Mouse (Mus musculus): Measurements from ENCODE around the gene Fabp2.

Gene Fabp2

GRCm38 (mm10) chr3:122894772-122895171, at the start of gene Fabp2:
TSS of gene Fabp2 (plus strand) at chr3:122895072.
- no peak for DNase-seq (ENCODE audit: low spot score in 2 of 2)

GRCm38 (mm10) chr3:122848410-122849034, 46.4 kb upstream of the Fabp2 start:
- DNase-seq (ENCODE audit: low spot score in 2 of 2) = no peak

- DNase-seq (ENCODE audit: low spot score in 2 of 2) = no peak
Observed at GRCm38 (mm10) chr3:122855149-122855548, 39.7 kb upstream of the Fabp2 start.

GRCm38 (mm10) chr3:122859829-122860228, 35.0 kb upstream of the Fabp2 start:
- no peak for DNase-seq (ENCODE audit: low spot score in 2 of 2)

- DNase-seq (ENCODE audit: low spot score in 2 of 2) = no peak
Observed at GRCm38 (mm10) chr3:122860573-122861498, 34.0 kb upstream of the Fabp2 start.

GRCm38 (mm10) chr3:122865092-122865491, 29.8 kb upstream of the Fabp2 start:
- DNase-seq (ENCODE audit: low spot score in 2 of 2) = no peak

GRCm38 (mm10) chr3:122868270-122868669, 26.6 kb upstream of the Fabp2 start:
- no peak for DNase-seq (ENCODE audit: low spot score in 2 of 2)

- no peak for DNase-seq (ENCODE audit: low spot score in 2 of 2)
Observed at GRCm38 (mm10) chr3:122871596-122871995, 23.3 kb upstream of the Fabp2 start.

GRCm38 (mm10) chr3:122876870-122877269, 18.0 kb upstream of the Fabp2 start:
- no peak for DNase-seq (ENCODE audit: low spot score in 2 of 2)

- no peak for DNase-seq (ENCODE audit: low spot score in 2 of 2)
Observed at GRCm38 (mm10) chr3:122877543-122877942, 17.3 kb upstream of the Fabp2 start.

- no peak for DNase-seq (ENCODE audit: low spot score in 2 of 2)
Observed at GRCm38 (mm10) chr3:122878705-122879315, 16.1 kb upstream of the Fabp2 start.

GRCm38 (mm10) chr3:122887505-122888301, 7.2 kb upstream of the Fabp2 start:
- DNase-seq (ENCODE audit: low spot score in 2 of 2) = no peak

- DNase-seq (ENCODE audit: low spot score in 2 of 2) = no peak
Observed at GRCm38 (mm10) chr3:122888371-122888819, 6.5 kb upstream of the Fabp2 start.

GRCm38 (mm10) chr3:122895189-122895731, 388 bp downstream of the Fabp2 start:
- no peak for DNase-seq (ENCODE audit: low spot score in 2 of 2)

GRCm38 (mm10) chr3:122898254-122898653, 3.4 kb downstream of the Fabp2 start:
- no peak for DNase-seq (ENCODE audit: low spot score in 2 of 2)

GRCm38 (mm10) chr3:122903746-122904433, 9.0 kb downstream of the Fabp2 start:
- DNase-seq (ENCODE audit: low spot score in 2 of 2) = no peak

GRCm38 (mm10) chr3:122907841-122908240, 13.0 kb downstream of the Fabp2 start:
- DNase-seq (ENCODE audit: low spot score in 2 of 2) = no peak

- no peak for DNase-seq (ENCODE audit: low spot score in 2 of 2)
Observed at GRCm38 (mm10) chr3:122915493-122915892, 20.6 kb downstream of the Fabp2 start.

GRCm38 (mm10) chr3:122916191-122916680, 21.4 kb downstream of the Fabp2 start:
- no peak for DNase-seq (ENCODE audit: low spot score in 2 of 2)

GRCm38 (mm10) chr3:122918672-122919071, 23.8 kb downstream of the Fabp2 start:
- no peak for DNase-seq (ENCODE audit: low spot score in 2 of 2)

- DNase-seq (ENCODE audit: low spot score in 2 of 2) = no peak
Observed at GRCm38 (mm10) chr3:122919260-122919659, 24.4 kb downstream of the Fabp2 start, which contains the start of gene Gm10959. TSS of gene Gm10959 (minus strand) at chr3:122919360.

Data from natural killer cell, adult 2 months (primary cell).